Mouse (Mus musculus) spleen, adult 18-20 months (tissue): ENCODE data around the gene Cabp7.
A peak's percentile ranks its signal among the peaks of the same experiment; 100 is the strongest.

Experiments used
- DNase-seq, 2 experiments: peaks; one replicate each; pipeline ENCODE4 v3.0.0; 2022; ENCODE audit warnings: mixed read lengths in 2 of 2

Gene Cabp7

GRCm38 (mm10) chr11:4746733-4747132 is at the start of gene Cabp7:
Gene Cabp7, minus strand, starts transcription at chr11:4746778.
- DNase-seq, result no peak

GRCm38 (mm10) chr11:4793006-4793405 is 46.4 kb upstream of the Cabp7 start:
- no peak for DNase-seq

- DNase-seq, result no peak
These were observed 45.0 kb upstream of the Cabp7 start for GRCm38 (mm10) chr11:4791549-4791948.

- no peak for DNase-seq
These were observed 43.1 kb upstream of the Cabp7 start for GRCm38 (mm10) chr11:4789691-4790090.

GRCm38 (mm10) chr11:4784629-4785142 is 38.1 kb upstream of the Cabp7 start:
- no peak for DNase-seq

- DNase-seq, result no peak
These were observed 36.5 kb upstream of the Cabp7 start for GRCm38 (mm10) chr11:4783116-4783515.

- DNase-seq, result no peak
These were observed 34.3 kb upstream of the Cabp7 start for GRCm38 (mm10) chr11:4780927-4781326.

GRCm38 (mm10) chr11:4772925-4773324 is 26.3 kb upstream of the Cabp7 start:
- peak; percentile 17 to 69 for DNase-seq

- DNase-seq, result no peak
These were observed 25.2 kb upstream of the Cabp7 start for GRCm38 (mm10) chr11:4771756-4772155.

- DNase-seq, result no peak
These were observed 23.3 kb upstream of the Cabp7 start for GRCm38 (mm10) chr11:4769881-4770280.

GRCm38 (mm10) chr11:4769293-4769692 is 22.7 kb upstream of the Cabp7 start:
- no peak for DNase-seq

GRCm38 (mm10) chr11:4768399-4768798 is 21.8 kb upstream of the Cabp7 start:
- DNase-seq, result no peak

GRCm38 (mm10) chr11:4764476-4764875 is 17.9 kb upstream of the Cabp7 start:
- no peak for DNase-seq

- no peak for DNase-seq
These were observed 17.1 kb upstream of the Cabp7 start for GRCm38 (mm10) chr11:4763631-4764030.

- no peak for DNase-seq
These were observed 15.9 kb upstream of the Cabp7 start for GRCm38 (mm10) chr11:4762511-4762910.

GRCm38 (mm10) chr11:4761991-4762390 is 15.4 kb upstream of the Cabp7 start:
- DNase-seq, result no peak

GRCm38 (mm10) chr11:4760438-4760837 is 13.9 kb upstream of the Cabp7 start:
- no peak for DNase-seq

GRCm38 (mm10) chr11:4757789-4758158 is 11.2 kb upstream of the Cabp7 start:
- DNase-seq, result no peak

GRCm38 (mm10) chr11:4756984-4757788 is 10.6 kb upstream of the Cabp7 start:
- no peak for DNase-seq

- no peak for DNase-seq
These were observed 9.9 kb upstream of the Cabp7 start for GRCm38 (mm10) chr11:4756460-4756859.

GRCm38 (mm10) chr11:4754867-4755266 is 8.3 kb upstream of the Cabp7 start:
- no peak for DNase-seq

GRCm38 (mm10) chr11:4754036-4754435 is 7.5 kb upstream of the Cabp7 start:
- no peak for DNase-seq

GRCm38 (mm10) chr11:4752836-4753235 is 6.3 kb upstream of the Cabp7 start:
- DNase-seq, result no peak

- peak in 1 of 2 experiments; percentile 15 for DNase-seq
These were observed 3.7 kb upstream of the Cabp7 start for GRCm38 (mm10) chr11:4750263-4750662.

- DNase-seq, result no peak
These were observed 707 bp upstream of the Cabp7 start for GRCm38 (mm10) chr11:4747285-4747684.
